Mouse (Mus musculus) kidney, adult 2 months (tissue): Measurements from ENCODE around the gene Nlrp6. TPM values are rescaled to one million over a fixed set of nuclear protein-coding genes. Genes with fewer than 3 reads are reported as not detected.
A peak's percentile ranks its signal among the peaks of the same experiment; 100 is the strongest.

ENCODE experiments used
- DNase-seq: peaks from one replicate; pipeline ENCODE4 v3.0.0; 2021
- H3K27ac ChIP-seq: fragments of 200-500 bp; 2 replicates; pipeline ENCODE4 v1.5.1; 2012; ENCODE audit warnings: low read depth, low read length, control low read depth, inconsistent platforms; ENCODE audit not compliant: insufficient read depth
- H3K27me3 ChIP-seq: fragments of 200-500 bp; replicated peaks from 2 replicates; pipeline ENCODE4 v1.6.1; 2012; ENCODE audit warnings: mild to moderate bottlenecking, moderate library complexity, low read length, inconsistent platforms; ENCODE audit not compliant: control insufficient read depth, insufficient read depth
- H3K36me3 ChIP-seq: fragments of 200-500 bp; 2 replicates; pipeline ENCODE4 v1.6.1; 2012; ENCODE audit warnings: mild to moderate bottlenecking, moderate library complexity, low read length, inconsistent platforms; ENCODE audit not compliant: control insufficient read depth, insufficient read depth
- H3K4me1 ChIP-seq: fragments of 200-500 bp; 2 replicates; pipeline ENCODE4 v1.6.1; 2011; ENCODE audit warnings: low read length; ENCODE audit not compliant: control insufficient read depth, insufficient read depth
- H3K4me3 ChIP-seq: fragments of 200-500 bp; 2 replicates; pipeline ENCODE4 v1.5.1; 2011; ENCODE audit warnings: mild to moderate bottlenecking, low read depth, low read length, control low read depth; ENCODE audit not compliant: insufficient read depth
- CTCF ChIP-seq: fragments of 200-500 bp; conservative IDR thresholded peaks from 2 replicates; pipeline ENCODE4 v1.5.1; 2011; ENCODE audit warnings: low read depth, mild to moderate bottlenecking, control low read depth, low read length, moderate library complexity, mixed read lengths; ENCODE audit not compliant: insufficient read depth, insufficient read length
- POLR2A ChIP-seq: fragments of 200-500 bp; IDR thresholded peaks from one replicate; pipeline ENCODE4 v1.6.1; 2011; ENCODE audit warnings: low read depth, low read length, control low read depth
- WGBS: fragments of 180-500 bp; shearing (Covaris S2); methylation state at CpG from one replicate; pipeline ENCODE4 v1.1.7; 2018; 5-methylcytosine and 5-hydroxymethylcytosine counted together
- polyA plus RNA-seq: library from polyadenylated mRNA; depleted of rRNA; stranded (reverse); fragments of >200 nt; gene quantifications from 2 replicates; pipeline ENCODE4 v1.2.3, GENCODE M21; 2012

Nlrp6 gene
- polyA plus RNA-seq, 1 experiment = 56.6 TPM

GRCm38 (mm10) chr7:140923070-140923775 is 2.5 kb downstream of the Nlrp6 start:
- no peak for TF ChIP-seq CTCF
- TF ChIP-seq POLR2A = no peak
- Histone ChIP-seq H3K27ac (peak overlapping the region; percentile 33), H3K4me3 (peak overlapping the region; percentile 42), H3K27me3 (no peaks in the 10 kb centered on the region), H3K4me1 (peaks cover 21% of the 10 kb centered on the region), H3K36me3 (no peaks in the 10 kb centered on the region)
- DNase-seq = peak; percentile 54
- 13% methylated on average over 30 of the region's 30 CpGs for WGBS

DNA sequence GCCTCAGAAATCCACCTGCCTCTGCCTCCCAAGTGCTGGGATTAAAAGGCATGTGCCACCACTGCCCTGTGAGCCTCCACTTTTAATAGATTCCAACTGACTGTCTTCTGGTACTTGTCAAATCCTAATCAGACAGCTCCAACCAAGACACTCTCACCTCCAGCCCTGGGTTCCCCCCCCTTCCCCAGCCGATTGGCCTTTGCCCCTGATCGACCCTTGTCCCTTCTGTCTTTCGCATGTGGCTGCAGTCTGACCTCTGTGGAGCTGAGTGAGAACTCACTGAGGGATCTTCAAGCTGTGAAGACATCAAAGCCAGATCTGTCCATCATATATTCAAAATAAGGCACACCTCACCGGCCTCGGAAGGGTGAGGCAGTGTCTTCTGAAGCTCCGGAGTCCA is 6.5 kb downstream of the Nlrp6 start:
- Histone ChIP-seq H3K4me3 (no peak overlapping the region), H3K4me1 (peaks cover 13% of the 10 kb centered on the region), H3K27me3 (no peaks in the 10 kb centered on the region), H3K27ac (no peak overlapping the region), H3K36me3 (no peaks in the 10 kb centered on the region; the same call in 1 of the 2 replicates)
- no peak for TF ChIP-seq POLR2A
- TF ChIP-seq CTCF = no peak
- DNase-seq = peak; percentile 52
- WGBS = 66% methylated on average over 6 of the region's 6 CpGs

- H3K4me3 ChIP-seq = no peak overlapping the region
- no peaks in the 10 kb centered on the region for H3K27me3 ChIP-seq
- TF ChIP-seq CTCF (peak; percentile 67), POLR2A (no peak)
- H3K4me1 ChIP-seq = no peaks in the 10 kb centered on the region; the same call in 1 of the 2 replicates
- DNase-seq = peak; percentile 42
- no peak overlapping the region for H3K27ac ChIP-seq
- 52% methylated on average over 3 of the region's 3 CpGs for WGBS
- no peaks in the 10 kb centered on the region for H3K36me3 ChIP-seq
Measured at GRCm38 (mm10) chr7:140938436-140938835, 17.7 kb downstream of the Nlrp6 start.

GRCm38 (mm10) chr7:140938896-140939295 is 18.2 kb downstream of the Nlrp6 start:
- H3K4me1 ChIP-seq = no peaks in the 10 kb centered on the region; the same call in 1 of the 2 replicates
- H3K36me3 ChIP-seq = no peaks in the 10 kb centered on the region
- no peaks in the 10 kb centered on the region for H3K27me3 ChIP-seq
- TF ChIP-seq POLR2A = no peak
- no peak for TF ChIP-seq CTCF
- DNase-seq = no peak
- H3K4me3 ChIP-seq = no peak overlapping the region
- WGBS = 50% methylated on average over 2 of the region's 2 CpGs
- no peak overlapping the region for H3K27ac ChIP-seq

GRCm38 (mm10) chr7:140939669-140940171 is 19.0 kb downstream of the Nlrp6 start:
- Histone ChIP-seq H3K36me3 (no peaks in the 10 kb centered on the region), H3K27me3 (no peaks in the 10 kb centered on the region), H3K4me1 (no peaks in the 10 kb centered on the region; the same call in 1 of the 2 replicates), H3K27ac (no peak overlapping the region), H3K4me3 (no peak overlapping the region)
- TF ChIP-seq POLR2A (no peak), CTCF (no peak)
- WGBS = 37% methylated on average over 7 of the region's 8 CpGs
- DNase-seq = peak; percentile 49

GRCm38 (mm10) chr7:140941222-140942051 is 20.7 kb downstream of the Nlrp6 start, which contains the start of gene Pgghg:
Gene Pgghg (plus strand): TSS chr7:140941391.
- Histone ChIP-seq H3K27me3 (no peaks in the 10 kb centered on the region), H3K4me1 (no peaks in the 10 kb centered on the region; the same call in 1 of the 2 replicates), H3K27ac (peak within 1 kb of the TSS; percentile 94), H3K36me3 (no peaks in the 10 kb centered on the region), H3K4me3 (peak within 1 kb of the TSS; percentile 66)
- TF ChIP-seq CTCF (peak; percentile 84), POLR2A (peak; percentile 30)
- WGBS = under 1% methylated on average over 33 of the region's 33 CpGs
- DNase-seq = peak; percentile 93
